Mouse (Mus musculus): ENCODE results near the gene Ampd2. TPM values are rescaled to one million over a fixed set of nuclear protein-coding genes. Genes with fewer than 3 reads are reported as not detected.
A peak's percentile ranks its signal among the peaks of the same experiment; 100 is the strongest.

Gene Ampd2
- polyA plus RNA-seq, 1 experiment from 2014 or later = 80.6 TPM

GRCm38 (mm10) chr3:108083904-108084407 is 2.5 kb downstream of the Ampd2 start:
- H3K9ac ChIP-seq = peak overlapping the region; percentile 92
- peaks cover 55% of the 10 kb centered on the region for H3K36me3 ChIP-seq
- peak overlapping the region; percentile 95 for H3K27ac ChIP-seq
- H3K4me1 ChIP-seq = peaks cover 65% of the 10 kb centered on the region
- 0 out of 2 replicates have a peak, but pooled peaks have one; percentile 21 for ATAC-seq
- H3K4me3 ChIP-seq = peak overlapping the region; percentile 84
- 35% methylated on average over 4 of the region's 4 CpGs for WGBS (ENCODE audit: insufficient replicate concordance)
- no peaks in the 10 kb centered on the region for H3K27me3 ChIP-seq (replicated peaks)
- peak overlapping the region; percentile 98 for H3K4me2 ChIP-seq
- H3K9me3 ChIP-seq (replicated peaks) = no peaks in the 10 kb centered on the region

GRCm38 (mm10) chr3:108083161-108083560 is 3.3 kb downstream of the Ampd2 start:
- 18% methylated on average over 2 of the region's 2 CpGs for WGBS (ENCODE audit: insufficient replicate concordance)
- Histone ChIP-seq H3K27ac (peak overlapping the region; percentile 95), H3K4me2 (peak overlapping the region; percentile 98)

GRCm38 (mm10) chr3:108082251-108082875 is 4.1 kb downstream of the Ampd2 start:
- Histone ChIP-seq H3K27me3 (replicated peaks) (no peaks in the 10 kb centered on the region), H3K9me3 (replicated peaks) (no peaks in the 10 kb centered on the region), H3K4me1 (peaks cover 55% of the 10 kb centered on the region), H3K9ac (peak overlapping the region; percentile 92), H3K4me3 (peak overlapping the region; percentile 84), H3K36me3 (peaks cover 71% of the 10 kb centered on the region), H3K27ac (peak overlapping the region; percentile 95), H3K4me2 (peak overlapping the region; percentile 98)
- ATAC-seq = no peak
- 95% methylated on average over 1 of the region's 1 CpGs for WGBS (ENCODE audit: insufficient replicate concordance)

More at GRCm38 (mm10) chr3:108083161-108083560, 3.3 kb downstream of the Ampd2 start:
- Histone ChIP-seq H3K36me3 (peaks cover 63% of the 10 kb centered on the region), H3K4me1 (peaks cover 59% of the 10 kb centered on the region), H3K9me3 (replicated peaks) (no peaks in the 10 kb centered on the region), H3K4me3 (peak overlapping the region; percentile 84), H3K9ac (peak overlapping the region; percentile 92), H3K27me3 (replicated peaks) (no peaks in the 10 kb centered on the region)
- ATAC-seq = no peak

- Histone ChIP-seq H3K9me3 (replicated peaks) (no peaks in the 10 kb centered on the region), H3K4me3 (no peak overlapping the region), H3K4me1 (peaks cover 48% of the 10 kb centered on the region), H3K27me3 (replicated peaks) (no peaks in the 10 kb centered on the region), H3K27ac (peak overlapping the region; percentile 95), H3K36me3 (peaks cover 78% of the 10 kb centered on the region), H3K4me2 (peak overlapping the region; percentile 98), H3K9ac (peak overlapping the region; percentile 92)
- 72% methylated on average over 4 of the region's 4 CpGs for WGBS (ENCODE audit: insufficient replicate concordance)
- no peak for ATAC-seq
These were observed 4.8 kb downstream of the Ampd2 start for GRCm38 (mm10) chr3:108081681-108082080.

GRCm38 (mm10) chr3:108076836-108077235 is 9.6 kb downstream of the Ampd2 start:
- no peak for ATAC-seq
- Histone ChIP-seq H3K9ac (no peak overlapping the region), H3K4me1 (peaks cover 9% of the 10 kb centered on the region), H3K36me3 (peaks cover 97% of the 10 kb centered on the region), H3K27me3 (replicated peaks) (no peaks in the 10 kb centered on the region), H3K9me3 (replicated peaks) (no peaks in the 10 kb centered on the region), H3K27ac (no peak overlapping the region), H3K4me2 (no peak overlapping the region), H3K4me3 (no peak overlapping the region)
- WGBS (ENCODE audit: insufficient replicate concordance) = 92% methylated on average over 9 of the region's 9 CpGs

GRCm38 (mm10) chr3:108072983-108073569 is 13.4 kb downstream of the Ampd2 start:
- Histone ChIP-seq H3K4me2 (no peak overlapping the region), H3K36me3 (peaks cover 65% of the 10 kb centered on the region), H3K4me1 (peaks cover 24% of the 10 kb centered on the region), H3K27me3 (replicated peaks) (no peaks in the 10 kb centered on the region), H3K4me3 (no peak overlapping the region), H3K9ac (no peak overlapping the region), H3K9me3 (replicated peaks) (no peaks in the 10 kb centered on the region), H3K27ac (no peak overlapping the region)
- WGBS (ENCODE audit: insufficient replicate concordance) = 76% methylated on average over 10 of the region's 10 CpGs
- ATAC-seq = no peak

- Histone ChIP-seq H3K27ac (peak overlapping the region; percentile 36), H3K4me2 (peak overlapping the region; percentile 42), H3K36me3 (peaks cover 40% of the 10 kb centered on the region), H3K27me3 (replicated peaks) (no peaks in the 10 kb centered on the region), H3K9me3 (replicated peaks) (no peaks in the 10 kb centered on the region), H3K4me1 (peaks cover 24% of the 10 kb centered on the region), H3K4me3 (no peak overlapping the region), H3K9ac (no peak overlapping the region)
- 62% methylated on average over 10 of the region's 10 CpGs for WGBS (ENCODE audit: insufficient replicate concordance)
- ATAC-seq = 0 out of 2 replicates have a peak, but pooled peaks have one; percentile 41
These were observed 15.9 kb downstream of the Ampd2 start for GRCm38 (mm10) chr3:108070295-108071293.

- Histone ChIP-seq H3K36me3 (peaks cover 27% of the 10 kb centered on the region), H3K9ac (no peak overlapping the region), H3K4me2 (peak overlapping the region; percentile 42), H3K9me3 (replicated peaks) (no peaks in the 10 kb centered on the region), H3K27me3 (replicated peaks) (no peaks in the 10 kb centered on the region), H3K4me3 (no peak overlapping the region), H3K27ac (peak overlapping the region; percentile 57; the same call in 1 of the 2 replicates), H3K4me1 (peaks cover 24% of the 10 kb centered on the region)
- WGBS (ENCODE audit: insufficient replicate concordance) = 56% methylated on average over 13 of the region's 13 CpGs
- ATAC-seq = peak; percentile 46; the same call in 1 of the 2 replicates
These were observed 17.1 kb downstream of the Ampd2 start for GRCm38 (mm10) chr3:108069231-108069870.

GRCm38 (mm10) chr3:108068826-108069225 is 17.6 kb downstream of the Ampd2 start:
- no peaks in the 10 kb centered on the region for H3K9me3 ChIP-seq (replicated peaks)
- no peak overlapping the region for H3K4me2 ChIP-seq
- no peak for ATAC-seq
- no peaks in the 10 kb centered on the region; the same call in 1 of the 2 replicates for H3K27me3 ChIP-seq (replicated peaks)
- peaks cover 22% of the 10 kb centered on the region for H3K36me3 ChIP-seq
- peak overlapping the region; percentile 57 for H3K27ac ChIP-seq
- H3K4me3 ChIP-seq = no peak overlapping the region
- no peak overlapping the region for H3K9ac ChIP-seq
- 7% methylated on average over 1 of the region's 1 CpGs for WGBS (ENCODE audit: insufficient replicate concordance)
- peaks cover 24% of the 10 kb centered on the region for H3K4me1 ChIP-seq

GRCm38 (mm10) chr3:108067370-108067934 is 19.0 kb downstream of the Ampd2 start:
- no peak for ATAC-seq
- H3K9ac ChIP-seq = no peak overlapping the region
- H3K9me3 ChIP-seq (replicated peaks) = no peaks in the 10 kb centered on the region
- H3K4me1 ChIP-seq = peaks cover 24% of the 10 kb centered on the region
- H3K4me3 ChIP-seq = no peak overlapping the region
- no peak overlapping the region for H3K4me2 ChIP-seq
- H3K27ac ChIP-seq = 0 out of 2 replicates have a peak overlapping the region, but pooled peaks have one; percentile 25
- H3K36me3 ChIP-seq = peaks cover 9% of the 10 kb centered on the region
- WGBS (ENCODE audit: insufficient replicate concordance) = 64% methylated on average over 6 of the region's 6 CpGs
- H3K27me3 ChIP-seq (replicated peaks) = no peaks in the 10 kb centered on the region; the same call in 1 of the 2 replicates

GRCm38 (mm10) chr3:108065551-108065950 is 20.9 kb downstream of the Ampd2 start:
- no peak for ATAC-seq
- no peak overlapping the region for H3K4me3 ChIP-seq
- H3K9ac ChIP-seq = no peak overlapping the region
- WGBS (ENCODE audit: insufficient replicate concordance) = 76% methylated on average over 9 of the region's 9 CpGs
- no peak overlapping the region for H3K4me2 ChIP-seq
- no peaks in the 10 kb centered on the region for H3K9me3 ChIP-seq (replicated peaks)
- no peak overlapping the region for H3K27ac ChIP-seq
- no peaks in the 10 kb centered on the region; the same call in 1 of the 2 replicates for H3K27me3 ChIP-seq (replicated peaks)
- peaks cover 25% of the 10 kb centered on the region for H3K4me1 ChIP-seq
- no peaks in the 10 kb centered on the region for H3K36me3 ChIP-seq
